Mouse (Mus musculus): ENCODE measurements around the gene Ext2. TPM values are rescaled to one million over a fixed set of nuclear protein-coding genes. Genes with fewer than 3 reads are reported as not detected.

Gene Ext2
- polyA plus RNA-seq, 1 experiment from 2014 or later, result 47.0 TPM

GRCm38 (mm10) chr2:93696181-93696641 lies 126.2 kb downstream of the Ext2 start:
- Histone ChIP-seq H3K36me3 (peaks cover 11% of the 10 kb centered on the region; the same call in 1 of the 2 replicates), H3K4me3 (no peak overlapping the region), H3K9ac (no peak overlapping the region), H3K4me2 (no peak overlapping the region), H3K27me3 (replicated peaks) (no peaks in the 10 kb centered on the region), H3K27ac (no peak overlapping the region), H3K9me3 (replicated peaks) (no peaks in the 10 kb centered on the region), H3K4me1 (peaks cover 13% of the 10 kb centered on the region; the same call in 1 of the 2 replicates)
- WGBS (ENCODE audit: insufficient replicate concordance), result 31% methylated on average over 6 of the region's 10 CpGs
- no peak for ATAC-seq

DNA sequence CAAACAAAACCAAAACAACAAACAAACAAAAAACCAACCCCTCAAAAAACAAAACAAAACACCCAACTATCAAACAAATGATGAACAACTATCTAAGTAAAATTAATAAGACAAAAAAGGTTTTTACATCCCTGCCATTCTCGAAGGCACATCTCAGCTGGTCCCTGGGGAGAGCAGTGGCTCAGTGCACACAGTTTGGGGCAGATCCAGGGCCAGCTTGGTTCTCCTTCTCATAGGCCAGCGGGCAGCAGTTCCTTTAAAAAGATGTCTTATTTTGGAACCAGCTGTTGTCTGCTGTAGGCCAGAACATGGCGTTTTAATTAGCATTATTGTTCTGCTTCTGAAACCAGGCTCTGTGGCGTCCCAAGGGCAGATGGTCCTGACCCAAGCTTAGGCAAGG lies 129.3 kb downstream of the Ext2 start:
- Histone ChIP-seq H3K4me3 (no peak overlapping the region), H3K4me2 (no peak overlapping the region), H3K9ac (no peak overlapping the region), H3K36me3 (peaks cover 11% of the 10 kb centered on the region; the same call in 1 of the 2 replicates), H3K27me3 (replicated peaks) (no peaks in the 10 kb centered on the region), H3K27ac (no peak overlapping the region), H3K4me1 (peaks cover 13% of the 10 kb centered on the region; the same call in 1 of the 2 replicates), H3K9me3 (replicated peaks) (no peaks in the 10 kb centered on the region)
- ATAC-seq, result no peak
- WGBS (ENCODE audit: insufficient replicate concordance), result 71% methylated on average over 4 of the region's 4 CpGs

- peaks cover 3% of the 10 kb centered on the region; the same call in 1 of the 2 replicates for H3K36me3 ChIP-seq
- no peak overlapping the region for H3K4me3 ChIP-seq
- H3K4me1 ChIP-seq, result no peaks in the 10 kb centered on the region
- no peak for ATAC-seq
- no peak overlapping the region for H3K4me2 ChIP-seq
- H3K9me3 ChIP-seq (replicated peaks), result no peaks in the 10 kb centered on the region
- 74% methylated on average over 9 of the region's 9 CpGs for WGBS (ENCODE audit: insufficient replicate concordance)
- no peaks in the 10 kb centered on the region for H3K27me3 ChIP-seq (replicated peaks)
- H3K27ac ChIP-seq, result no peak overlapping the region
- H3K9ac ChIP-seq, result no peak overlapping the region
These were observed 132.1 kb downstream of the Ext2 start for GRCm38 (mm10) chr2:93690064-93690930.

- Histone ChIP-seq H3K4me2 (no peak overlapping the region), H3K27ac (no peak overlapping the region), H3K27me3 (replicated peaks) (no peaks in the 10 kb centered on the region), H3K9ac (no peak overlapping the region), H3K36me3 (no peaks in the 10 kb centered on the region), H3K4me1 (peaks cover 6% of the 10 kb centered on the region; the same call in 1 of the 2 replicates), H3K9me3 (replicated peaks) (no peaks in the 10 kb centered on the region), H3K4me3 (no peak overlapping the region)
- no peak for ATAC-seq
- WGBS (ENCODE audit: insufficient replicate concordance), result 59% methylated on average over 8 of the region's 8 CpGs
These were observed 138.7 kb downstream of the Ext2 start for GRCm38 (mm10) chr2:93683674-93684073.

DNA sequence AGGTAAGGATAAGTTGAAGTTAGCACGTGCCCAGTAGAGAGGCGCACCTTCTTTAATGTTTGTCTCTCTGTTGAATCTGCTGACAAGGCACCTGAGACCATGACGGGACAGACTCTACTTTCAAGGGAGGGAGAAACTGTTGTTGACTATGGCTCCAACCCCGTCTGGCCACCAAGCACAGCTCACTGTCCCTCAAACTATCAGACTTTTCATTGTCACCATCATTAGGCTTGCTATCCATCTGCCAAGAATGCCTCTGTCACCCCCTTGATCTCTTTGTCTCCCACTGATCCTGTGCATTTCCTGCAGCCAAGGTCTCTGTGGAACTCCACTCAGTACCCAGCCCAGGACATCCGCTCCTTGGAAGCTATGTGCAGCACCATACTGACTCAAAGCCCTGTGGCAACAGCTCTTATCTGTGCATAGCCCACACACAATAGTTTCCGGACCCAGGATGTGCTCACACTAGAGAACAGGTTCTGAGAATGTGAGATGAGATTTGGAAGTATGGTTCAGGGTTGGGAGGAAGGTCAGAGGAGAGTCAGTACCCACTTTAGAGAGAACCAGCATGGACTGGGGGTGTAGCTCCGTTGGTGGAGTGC lies 139.7 kb downstream of the Ext2 start:
- Histone ChIP-seq H3K27ac (no peak overlapping the region), H3K9me3 (replicated peaks) (no peaks in the 10 kb centered on the region), H3K4me3 (no peak overlapping the region), H3K27me3 (replicated peaks) (no peaks in the 10 kb centered on the region), H3K4me1 (peaks cover 6% of the 10 kb centered on the region; the same call in 1 of the 2 replicates), H3K36me3 (no peaks in the 10 kb centered on the region), H3K4me2 (no peak overlapping the region), H3K9ac (no peak overlapping the region)
- 39% methylated on average over 7 of the region's 7 CpGs for WGBS (ENCODE audit: insufficient replicate concordance)
- ATAC-seq, result 0 out of 2 replicates have a peak, but pooled peaks have one; percentile 45

DNA sequence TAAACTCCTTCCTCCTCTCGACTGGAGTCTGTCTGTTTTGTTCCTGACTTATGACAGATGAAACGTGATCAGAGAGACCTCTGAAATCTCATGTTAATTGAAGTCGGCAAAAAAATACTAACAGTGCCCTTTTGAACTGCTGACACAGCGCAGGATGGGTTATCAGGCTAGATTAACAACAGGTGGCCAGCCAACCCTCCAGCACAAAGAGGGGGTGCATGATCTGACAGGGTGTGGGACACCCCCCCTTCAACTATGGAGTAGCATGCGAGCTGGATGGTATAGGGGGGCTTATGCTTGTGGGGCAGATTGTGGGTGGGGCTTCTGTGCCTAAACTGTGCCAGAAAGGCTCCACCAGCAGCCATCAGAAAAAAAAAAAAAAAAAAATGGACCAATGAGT lies 141.0 kb downstream of the Ext2 start:
- Histone ChIP-seq H3K36me3 (no peaks in the 10 kb centered on the region), H3K27me3 (replicated peaks) (no peaks in the 10 kb centered on the region), H3K27ac (no peak overlapping the region), H3K4me1 (peaks cover 6% of the 10 kb centered on the region; the same call in 1 of the 2 replicates), H3K9me3 (replicated peaks) (no peaks in the 10 kb centered on the region), H3K4me3 (no peak overlapping the region), H3K9ac (no peak overlapping the region), H3K4me2 (no peak overlapping the region)
- ATAC-seq, result no peak
- WGBS (ENCODE audit: insufficient replicate concordance), result 48% methylated on average over 5 of the region's 5 CpGs

DNA sequence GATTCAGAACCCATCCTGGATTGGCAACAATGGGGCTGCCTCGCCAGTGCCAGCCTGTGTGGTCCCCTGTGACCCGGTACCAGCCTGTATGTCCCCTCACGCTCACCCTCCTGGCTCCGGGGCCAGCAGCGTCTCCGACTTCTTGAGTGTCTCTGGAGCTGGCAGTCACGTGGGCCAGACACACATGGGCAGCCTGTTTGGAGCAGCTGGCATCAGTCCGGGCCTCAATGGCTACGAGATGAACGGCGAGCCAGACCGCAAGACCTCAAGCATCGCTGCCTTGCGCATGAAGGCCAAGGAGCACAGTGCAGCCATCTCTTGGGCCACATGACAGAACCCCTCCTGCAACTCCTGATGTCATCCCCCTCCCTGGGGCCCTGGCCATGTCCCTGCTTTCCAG lies 145.1 kb downstream of the Ext2 start:
- Histone ChIP-seq H3K36me3 (no peaks in the 10 kb centered on the region), H3K4me3 (no peak overlapping the region), H3K27me3 (replicated peaks) (peaks cover 7% of the 10 kb centered on the region; the same call in 1 of the 2 replicates), H3K9me3 (replicated peaks) (no peaks in the 10 kb centered on the region), H3K9ac (no peak overlapping the region), H3K4me2 (no peak overlapping the region), H3K4me1 (peaks cover 6% of the 10 kb centered on the region; the same call in 1 of the 2 replicates), H3K27ac (no peak overlapping the region)
- no peak for ATAC-seq
- WGBS (ENCODE audit: insufficient replicate concordance), result 77% methylated on average over 14 of the region's 14 CpGs

GRCm38 (mm10) chr2:93671573-93672184 lies 150.7 kb downstream of the Ext2 start:
- no peak overlapping the region for H3K4me2 ChIP-seq
- no peaks in the 10 kb centered on the region for H3K9me3 ChIP-seq (replicated peaks)
- no peak overlapping the region for H3K9ac ChIP-seq
- no peaks in the 10 kb centered on the region for H3K36me3 ChIP-seq
- H3K4me3 ChIP-seq, result no peak overlapping the region
- 73% methylated on average over 15 of the region's 15 CpGs for WGBS (ENCODE audit: insufficient replicate concordance)
- no peak overlapping the region for H3K27ac ChIP-seq
- H3K27me3 ChIP-seq (replicated peaks), result peaks cover 7% of the 10 kb centered on the region; the same call in 1 of the 2 replicates
- no peak for ATAC-seq
- no peaks in the 10 kb centered on the region for H3K4me1 ChIP-seq

DNA sequence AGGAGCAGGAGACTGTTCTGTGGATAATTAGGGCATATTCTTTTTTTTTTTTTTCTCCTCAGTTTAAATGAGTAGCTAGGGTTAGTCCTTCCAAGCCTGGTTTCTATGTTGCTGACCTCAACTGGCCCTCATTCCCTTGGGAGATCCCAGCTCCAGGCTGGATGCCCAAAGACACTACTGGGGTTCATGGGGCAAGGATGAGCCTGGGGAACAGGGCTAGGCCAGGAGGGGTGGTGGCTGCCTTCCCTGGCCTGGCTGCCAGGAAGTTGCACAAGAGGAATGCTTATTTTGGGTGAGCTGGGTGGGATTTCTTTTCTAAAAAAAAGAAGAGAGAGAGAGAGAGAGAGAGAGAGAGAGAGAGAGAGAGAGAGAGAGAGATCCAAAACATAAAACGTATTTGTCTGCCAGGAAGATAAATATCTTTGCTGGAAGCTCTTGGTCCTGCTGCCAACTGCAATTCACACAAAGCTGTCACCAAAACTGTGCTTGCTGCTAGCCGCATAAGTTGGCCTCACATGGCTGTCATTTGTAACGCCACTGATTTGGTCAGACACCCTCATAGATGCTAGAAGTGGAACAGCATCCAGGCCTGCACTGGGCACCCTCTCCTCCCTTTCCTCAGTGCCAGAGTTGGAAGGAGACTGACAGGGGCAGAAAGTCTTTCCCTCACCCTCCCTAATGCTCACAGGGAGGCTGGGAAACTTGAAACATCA lies 156.1 kb downstream of the Ext2 start:
- no peaks in the 10 kb centered on the region for H3K36me3 ChIP-seq
- H3K4me1 ChIP-seq, result 0 out of 2 replicates have a peak, but pooled peaks cover 2% of the 10 kb centered on the region
- no peak overlapping the region for H3K27ac ChIP-seq
- no peak for ATAC-seq
- no peak overlapping the region for H3K4me3 ChIP-seq
- WGBS (ENCODE audit: insufficient replicate concordance), result 40% methylated on average over 3 of the region's 3 CpGs
- H3K9me3 ChIP-seq (replicated peaks), result no peaks in the 10 kb centered on the region
- H3K27me3 ChIP-seq (replicated peaks), result 0 out of 2 replicates have a peak, but pooled peaks cover 5% of the 10 kb centered on the region
- H3K4me2 ChIP-seq, result no peak overlapping the region
- no peak overlapping the region for H3K9ac ChIP-seq

DNA sequence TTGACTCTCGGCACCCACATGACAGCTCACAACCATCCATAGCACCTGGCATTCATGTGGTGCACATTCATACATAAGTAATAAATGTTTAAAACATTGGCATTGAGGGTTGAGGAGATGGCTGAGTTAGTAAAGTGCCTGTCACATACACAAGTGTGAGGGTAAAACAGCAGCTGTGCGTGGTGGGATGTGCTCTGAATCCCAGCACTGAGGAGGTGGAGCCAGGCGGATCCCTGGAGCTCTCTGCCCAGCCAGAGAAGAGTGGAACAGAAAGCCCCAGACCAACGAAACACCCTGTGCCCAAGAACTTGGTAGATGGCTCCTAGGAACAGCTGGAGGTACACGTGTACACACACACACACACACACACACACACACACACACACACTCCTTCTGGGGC lies 156.9 kb downstream of the Ext2 start:
- WGBS (ENCODE audit: insufficient replicate concordance), result 50% methylated on average over 5 of the region's 5 CpGs
- no peaks in the 10 kb centered on the region for H3K9me3 ChIP-seq (replicated peaks)
- H3K4me3 ChIP-seq, result no peak overlapping the region
- H3K9ac ChIP-seq, result no peak overlapping the region
- no peak overlapping the region for H3K27ac ChIP-seq
- ATAC-seq, result no peak
- 0 out of 2 replicates have a peak, but pooled peaks cover 2% of the 10 kb centered on the region for H3K4me1 ChIP-seq
- H3K27me3 ChIP-seq (replicated peaks), result 0 out of 2 replicates have a peak, but pooled peaks cover 5% of the 10 kb centered on the region
- H3K36me3 ChIP-seq, result no peaks in the 10 kb centered on the region
- H3K4me2 ChIP-seq, result no peak overlapping the region

GRCm38 (mm10) chr2:93662240-93662865 lies 160.0 kb downstream of the Ext2 start:
- Histone ChIP-seq H3K27ac (no peak overlapping the region), H3K4me2 (0 out of 2 replicates have a peak overlapping the region, but pooled peaks have one; percentile 0)

More at GRCm38 (mm10) chr2:93662240-93662865, 160.0 kb downstream of the Ext2 start:
- H3K4me3 ChIP-seq, result no peak overlapping the region
- WGBS (ENCODE audit: insufficient replicate concordance), result 62% methylated on average over 16 of the region's 16 CpGs
- H3K9ac ChIP-seq, result no peak overlapping the region
- no peaks in the 10 kb centered on the region for H3K36me3 ChIP-seq
- H3K27me3 ChIP-seq (replicated peaks), result peaks cover 9% of the 10 kb centered on the region; the same call in 1 of the 2 replicates
- 0 out of 2 replicates have a peak, but pooled peaks cover 2% of the 10 kb centered on the region for H3K4me1 ChIP-seq
- peak; percentile 61 for ATAC-seq
- H3K9me3 ChIP-seq (replicated peaks), result no peaks in the 10 kb centered on the region

Measured in liver, embryonic 12.5 days (tissue).